Mouse (Mus musculus): ENCODE measurements at regions not wholly inside any gene's neighbourhood (a gene's known extent, or its start where the extent isn't known, plus 50 kb on each side); places are given as distances from the start of the nearest gene placed in this dataset.

DNA sequence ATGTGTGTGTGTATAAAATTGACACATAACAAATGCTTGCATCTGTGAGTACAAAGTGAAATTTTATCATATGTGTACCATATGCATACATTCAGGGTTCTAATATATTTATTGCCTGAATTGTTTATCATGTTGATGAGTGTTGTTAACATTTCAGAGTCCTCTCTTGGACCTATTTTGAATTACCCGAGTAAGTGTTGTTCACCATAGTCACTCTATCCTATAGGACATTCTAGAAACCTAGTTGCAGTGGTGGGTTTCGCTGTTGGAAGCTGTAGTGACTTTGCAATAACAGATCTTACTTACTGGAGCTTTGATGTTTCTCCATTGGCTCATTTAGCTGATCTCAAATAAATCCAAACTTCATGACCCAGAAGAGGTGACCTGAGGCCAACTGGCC is 727.9 kb upstream of the Lrrc6 start:
- no peak for DNase-seq (ENCODE audit: low spot score in 2 of 2)

- peak in 1 of 2 experiments; percentile 26 for DNase-seq (ENCODE audit: low spot score in 2 of 2)
These were observed 726.9 kb upstream of the Lrrc6 start for GRCm38 (mm10) chr15:67227456-67228164.

- DNase-seq (ENCODE audit: low spot score in 2 of 2), result peak in 1 of 2 experiments; percentile 24
These were observed 726.2 kb upstream of the Lrrc6 start for GRCm38 (mm10) chr15:67226900-67227299.

Data from layer of hippocampus, adult 18-20 months (tissue).